Mouse (Mus musculus) ES-E14 (cell line): Measurements from ENCODE around the gene Gimap1. TPM values are rescaled to one million over a fixed set of nuclear protein-coding genes. Genes with fewer than 3 reads are reported as not detected.
A peak's percentile ranks its signal among the peaks of the same experiment; 100 is the strongest.

Experiments
- DNase-seq: peaks from one replicate; pipeline ENCODE4 v3.0.0-alpha.2; 2013; ENCODE audit warnings: low read depth, low spot score
- H3K27ac ChIP-seq: 2 replicates; pipeline ENCODE4 v1.5.1; 2012; ENCODE audit warnings: low read depth, mild to moderate bottlenecking, low read length, moderate library complexity, mixed read lengths; ENCODE audit not compliant: poor library complexity, insufficient read depth, severe bottlenecking
- H3K36me3 ChIP-seq: 2 replicates; pipeline ENCODE4 v1.6.1; 2012; ENCODE audit warnings: mild to moderate bottlenecking, low read length, moderate library complexity, mixed read lengths; ENCODE audit not compliant: control insufficient read depth, poor library complexity, insufficient read depth, severe bottlenecking
- H3K4me1 ChIP-seq, 2 experiments: fragments of 150-350 bp in 1 of 2; sonication (generic) in 1 of 2; 2 replicates each; pipeline ENCODE4 v1.6.1; 2012; ENCODE audit warnings: low read length in 2 of 2, mild to moderate bottlenecking in 1 of 2, mixed read lengths in 1 of 2; ENCODE audit not compliant: control insufficient read depth in 2 of 2, insufficient read depth in 2 of 2, poor library complexity in 1 of 2
- H3K4me3 ChIP-seq, 2 experiments: fragments of 150-350 bp in 1 of 2; sonication (generic) in 1 of 2; 2 replicates each; pipeline ENCODE4 v1.5.1; 2012; ENCODE audit warnings: low read length in 2 of 2, low read depth in 1 of 2, mild to moderate bottlenecking in 1 of 2, mixed read lengths in 1 of 2; ENCODE audit not compliant: insufficient read depth in 1 of 2, poor library complexity in 1 of 2, severe bottlenecking in 1 of 2
- H3K9ac ChIP-seq: 2 replicates; pipeline ENCODE4 v1.6.1; 2012; ENCODE audit warnings: low read depth, mild to moderate bottlenecking, low read length, mixed read lengths; ENCODE audit not compliant: poor library complexity, insufficient read depth, severe bottlenecking
- H3K9me3 ChIP-seq: fragments of 150-350 bp; sonication (generic); 2 replicates; pipeline ENCODE4 v1.6.1; 2012; ENCODE audit warnings: low read depth, mild to moderate bottlenecking, low read length; ENCODE audit not compliant: control insufficient read depth, insufficient read depth
- CHD2 ChIP-seq: IDR thresholded peaks from 2 replicates; pipeline ENCODE4 v1.6.1; 2014; ENCODE audit warnings: mild to moderate bottlenecking, low read depth, low read length, inconsistent platforms
- HCFC1 ChIP-seq: IDR thresholded peaks from 2 replicates; pipeline ENCODE4 v1.6.1; 2012; ENCODE audit warnings: low read length, inconsistent platforms, borderline replicate concordance; ENCODE audit not compliant: insufficient read depth
- MAFK ChIP-seq: IDR thresholded peaks from 2 replicates; pipeline ENCODE4 v1.6.1; 2014; ENCODE audit warnings: mild to moderate bottlenecking, low read depth, low read length, inconsistent platforms; ENCODE audit not compliant: insufficient read depth
- ZC3H11A ChIP-seq: IDR thresholded peaks from 2 replicates; pipeline ENCODE4 v1.6.1; 2012; ENCODE audit warnings: low read depth, mild to moderate bottlenecking, inconsistent platforms, low read length, borderline replicate concordance
- ZNF384 ChIP-seq: IDR thresholded peaks from 2 replicates; pipeline ENCODE4 v1.6.1; 2012; ENCODE audit warnings: low read depth, low read length, inconsistent platforms
- in situ Hi-C, 2 experiments: fragments of 600-800 bp; cut with MboI; formaldehyde crosslinking; loops; one replicate each; pipeline ENCODE4 v1.15.1; 2025; ENCODE audit warnings: low sequenced_read_pairs in 2 of 2, inconsistent platforms in 1 of 2; ENCODE audit not compliant: unreplicated experiment in 2 of 2
- total RNA-seq: library from RNA; depleted of rRNA; stranded (reverse); fragments of 300-350 nt; gene quantifications from 2 replicates; pipeline ENCODE4 v1.2.3, GENCODE M21; 2012

Gene Gimap1
- total RNA-seq, 1 experiment: 0.58 TPM

DNA sequence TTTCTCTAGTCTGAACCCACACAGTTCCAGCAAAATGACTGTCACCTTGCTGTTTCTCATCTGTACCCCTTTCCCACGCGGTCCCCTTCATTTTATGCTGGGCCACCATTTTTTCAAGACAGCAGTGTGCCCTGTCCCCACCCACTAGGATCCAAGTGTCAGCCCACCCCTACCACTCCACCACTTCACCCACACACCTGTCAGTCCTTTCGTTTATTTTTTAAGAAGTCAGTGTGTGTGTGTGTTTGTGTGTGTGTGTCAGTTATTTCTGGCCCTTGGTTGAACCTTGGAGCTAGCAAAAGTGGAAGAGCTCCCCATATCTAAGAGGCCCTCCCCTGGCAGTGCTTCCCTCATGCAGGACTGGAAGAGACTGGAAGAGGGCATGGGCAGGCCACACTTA is 30.1 kb downstream of the Gimap1 start:
- Histone ChIP-seq H3K4me1 (no peaks in the 10 kb centered on the region), H3K27ac (no peak overlapping the region), H3K4me3 (no peak overlapping the region), H3K36me3 (no peaks in the 10 kb centered on the region), H3K9ac (no peak overlapping the region), H3K9me3 (no peaks in the 10 kb centered on the region)
- no peak for DNase-seq
- in situ Hi-C loops: no loop called here
- TF ChIP-seq ZNF384 (no peak), HCFC1 (no peak), ZC3H11A (no peak), CHD2 (no peak), MAFK (no peak)

- Histone ChIP-seq H3K9ac (no peak within 1 kb of the TSS), H3K27ac (no peak within 1 kb of the TSS), H3K9me3 (no peaks in the 10 kb centered on the region), H3K4me3 (no peak within 1 kb of the TSS), H3K36me3 (no peaks in the 10 kb centered on the region), H3K4me1 (no peaks in the 10 kb centered on the region)
- no peak for DNase-seq
- no peak for TF ChIP-seq MAFK
- no peak for TF ChIP-seq HCFC1
- no peak for TF ChIP-seq ZC3H11A
- no peak for TF ChIP-seq CHD2
- no peak for TF ChIP-seq ZNF384
- in situ Hi-C loops: no loop called here
Measured at GRCm38 (mm10) chr6:48770696-48771095, 31.8 kb downstream of the Gimap1 start, which contains the start of gene Gimap3. Gene Gimap3 (minus strand): TSS chr6:48770851.

GRCm38 (mm10) chr6:48772030-48772429 is 33.2 kb downstream of the Gimap1 start:
- Histone ChIP-seq H3K4me1 (no peaks in the 10 kb centered on the region), H3K27ac (no peak overlapping the region), H3K9me3 (no peaks in the 10 kb centered on the region), H3K36me3 (no peaks in the 10 kb centered on the region), H3K9ac (no peak overlapping the region), H3K4me3 (no peak overlapping the region)
- in situ Hi-C loops: no loop called here
- peak; percentile 62 for DNase-seq
- TF ChIP-seq MAFK (no peak), ZC3H11A (peak; percentile 59; the same call in 1 of the 2 replicates)

DNA sequence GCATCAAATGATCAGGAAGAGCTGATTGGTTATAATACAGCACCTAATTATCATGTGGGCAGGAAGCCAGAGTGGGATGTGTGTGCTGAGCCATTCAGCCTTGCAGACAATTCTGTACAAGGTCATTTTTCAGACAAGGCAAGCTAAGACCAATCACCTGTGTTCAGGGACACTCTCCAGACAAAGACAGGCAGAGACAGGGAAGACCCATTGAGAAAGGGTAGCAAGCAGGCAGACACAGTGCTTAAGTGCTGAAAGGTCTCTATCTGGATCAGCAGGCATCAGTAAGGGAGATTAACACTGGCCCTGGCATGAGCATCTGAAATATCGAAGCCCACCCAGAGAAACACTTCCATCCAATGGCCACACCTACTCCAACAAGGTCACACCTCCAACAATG is 45.6 kb downstream of the Gimap1 start:
- in situ Hi-C loops: no loop called here
- H3K9ac ChIP-seq: no peak overlapping the region
- no peak overlapping the region for H3K4me3 ChIP-seq
- no peak for DNase-seq
- H3K36me3 ChIP-seq: no peaks in the 10 kb centered on the region
- H3K9me3 ChIP-seq: no peaks in the 10 kb centered on the region
- H3K27ac ChIP-seq: no peak overlapping the region
- TF ChIP-seq ZNF384 (no peak), MAFK (no peak), CHD2 (no peak), HCFC1 (no peak), ZC3H11A (no peak)
- H3K4me1 ChIP-seq: no peaks in the 10 kb centered on the region

GRCm38 (mm10) chr6:48785189-48785588 is 46.3 kb downstream of the Gimap1 start:
- Histone ChIP-seq H3K36me3 (no peaks in the 10 kb centered on the region), H3K9ac (no peak overlapping the region), H3K9me3 (no peaks in the 10 kb centered on the region), H3K27ac (no peak overlapping the region), H3K4me1 (no peaks in the 10 kb centered on the region), H3K4me3 (no peak overlapping the region)
- TF ChIP-seq MAFK (no peak), ZNF384 (no peak), CHD2 (no peak), HCFC1 (no peak), ZC3H11A (no peak)
- in situ Hi-C loops: no loop called here
- no peak for DNase-seq
